Mouse (Mus musculus): ENCODE data around the gene Padi1.

The Padi1 gene

GRCm38 (mm10) chr4:140779803-140780397, 65.7 kb downstream of the Padi1 start:
- DNase-seq, result no peak

- DNase-seq, result no peak
These were observed 69.0 kb downstream of the Padi1 start for GRCm38 (mm10) chr4:140776623-140777022.

DNA sequence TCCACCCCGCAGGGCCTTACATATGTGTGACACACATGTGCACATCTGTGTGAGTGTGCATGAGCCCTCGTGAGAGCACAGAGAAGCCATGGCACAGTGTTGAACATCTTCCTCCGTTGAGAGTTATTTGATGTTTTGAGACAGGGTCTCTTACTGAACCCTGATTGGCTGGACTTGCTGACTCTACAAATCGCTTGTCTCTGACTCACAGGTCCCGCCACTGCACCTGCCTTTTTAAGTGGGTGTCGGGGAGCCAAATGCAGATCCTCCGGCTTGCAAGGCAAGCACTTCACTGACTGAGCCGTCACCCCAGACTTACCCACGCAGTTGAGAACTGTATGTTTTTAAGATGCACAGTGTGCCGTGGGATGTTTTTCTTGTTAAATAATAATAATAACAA, 69.7 kb downstream of the Padi1 start:
- no peak for DNase-seq

DNA sequence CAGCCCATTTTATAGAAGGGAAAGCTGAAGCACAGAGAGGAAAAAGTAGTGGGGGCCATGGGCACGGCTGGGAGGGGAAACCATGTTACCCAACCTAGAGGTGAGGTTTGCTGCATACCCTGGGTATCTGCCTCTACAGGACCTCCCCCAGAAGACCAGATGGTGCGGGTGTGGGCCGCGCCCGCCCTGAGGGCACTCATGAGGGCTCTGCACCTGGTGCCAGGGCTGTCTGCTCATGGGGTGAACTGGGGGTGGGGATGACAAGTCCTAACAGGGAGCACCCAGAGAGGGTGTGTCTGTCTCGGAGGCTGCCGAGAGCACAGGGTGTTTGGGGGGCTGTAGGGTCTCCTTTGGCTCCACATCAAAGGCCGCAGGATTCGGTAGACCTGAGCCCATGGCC, 70.7 kb downstream of the Padi1 start:
- DNase-seq, result no peak

DNA sequence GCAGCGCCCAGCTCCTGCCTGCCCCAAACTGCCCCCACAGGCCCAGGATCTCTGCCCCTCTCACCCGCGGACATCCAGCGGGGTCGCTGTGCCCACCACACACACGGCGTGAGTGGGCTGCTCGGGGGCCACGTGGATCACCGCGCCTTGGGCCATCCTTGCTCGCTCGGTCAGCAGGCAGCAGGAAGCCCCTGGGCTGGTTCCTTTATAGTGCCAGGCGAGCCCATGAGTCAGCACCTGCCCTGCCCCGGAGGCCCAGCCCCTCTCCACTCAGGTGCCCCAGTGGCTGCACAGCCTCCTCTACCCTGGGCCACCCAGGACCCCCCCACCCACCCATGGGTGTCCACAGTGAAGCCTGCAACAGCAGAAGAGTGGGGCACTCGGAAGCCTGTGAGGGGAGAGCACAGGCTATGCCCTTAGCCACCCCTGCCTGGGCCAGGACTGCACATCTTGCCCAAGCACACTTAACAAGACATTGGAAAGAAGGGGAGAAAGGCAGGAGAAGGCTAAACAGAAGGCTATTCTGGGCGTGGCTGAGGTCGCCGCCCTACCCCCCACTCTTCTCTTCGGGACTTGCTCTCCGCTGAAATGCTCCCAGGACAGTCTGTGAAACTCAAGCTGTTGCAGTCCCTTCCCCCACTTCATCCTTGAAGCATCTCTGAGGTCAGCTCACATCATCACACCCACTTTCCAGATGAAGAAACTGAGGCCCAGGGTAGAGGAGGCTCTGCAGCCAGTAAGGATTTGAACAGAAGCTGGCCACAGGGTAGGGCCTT, 71.4 kb downstream of the Padi1 start, which contains the start of gene Padi4:
Padi4 (minus strand) TSS at position 212 of the 776 bp plus-strand sequence.
- DNase-seq, result no peak

- peak; percentile 16 to 21 for DNase-seq
These were observed 74.5 kb downstream of the Padi1 start for GRCm38 (mm10) chr4:140771091-140771490.

DNA sequence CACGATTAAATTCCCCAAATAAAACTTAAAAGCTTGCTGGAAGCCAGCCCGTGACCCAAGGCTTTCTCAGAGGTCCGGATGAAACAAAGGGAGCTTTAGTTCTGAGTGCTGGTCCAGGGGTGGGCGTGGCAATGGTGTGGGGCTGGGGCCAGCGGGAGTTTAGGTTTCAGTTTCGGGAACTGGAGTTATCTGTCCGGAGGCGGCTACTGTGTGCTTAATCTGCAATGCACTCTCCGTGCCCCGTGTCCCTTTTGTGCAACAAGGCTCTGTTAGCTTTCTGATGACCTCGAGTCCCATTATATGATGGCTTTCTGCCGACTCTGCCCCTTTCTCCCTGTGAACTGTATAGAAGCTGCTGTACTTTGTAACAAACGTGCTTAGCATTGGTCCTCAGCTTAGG, 75.1 kb downstream of the Padi1 start:
- peak; percentile 16 to 18 for DNase-seq

GRCm38 (mm10) chr4:140768973-140769372, 76.6 kb downstream of the Padi1 start:
- DNase-seq, result no peak

- DNase-seq, result no peak
These were observed 79.6 kb downstream of the Padi1 start for GRCm38 (mm10) chr4:140765936-140766335.

- DNase-seq, result peak; percentile 87 to 88
These were observed 82.4 kb downstream of the Padi1 start for GRCm38 (mm10) chr4:140763158-140763557.

All from B cell, adult 2 months (primary cell).